ENCODE assay signal across 32 mouse cellular contexts in genomic region chr4:135909326-135910066, GRCm38 (mm10). TPM values are rescaled to one million over a fixed set of nuclear protein-coding genes. Genes with fewer than 3 reads are reported as not detected.
DNase-seq lines count a peak whose midpoint lies in the region; ATAC-seq lines count a peak whose summit lies in the region.
"Had no signal": no experiment of that assay in that cellular context is flagged by ENCODE, and none has a peak within 500 bp of the region (broad histone marks: within the 10 kb centered on the region; RNA-seq: fewer than 3 reads in every experiment).

No protein-coding gene starts in this region.

- H3K36me3 ChIP-seq in heart, embryonic 14.5 days (ENCODE audit: control insufficient read depth, insufficient read depth, low read length), result no peaks in the 10 kb centered on the region
- H3K36me3 ChIP-seq in lung, embryonic 16.5 days (ENCODE audit: control insufficient read depth, insufficient read depth, low read length), result no peaks in the 10 kb centered on the region
- H3K36me3 ChIP-seq: embryonic facial prominence, embryonic 10.5 days; embryonic facial prominence, embryonic 15.5 days; heart, embryonic 10.5 days; hindbrain, embryonic 10.5 days; hindbrain, embryonic 15.5 days; limb, embryonic 13.5 days; neural tube, embryonic 12.5 days had no signal

- H3K27me3 ChIP-seq in heart, embryonic 14.5 days (ENCODE audit: control insufficient read depth, insufficient read depth, low read length), result no peaks in the 10 kb centered on the region
- no peaks in the 10 kb centered on the region for H3K27me3 ChIP-seq in lung, embryonic 16.5 days (ENCODE audit: control insufficient read depth, insufficient read depth, low read depth, low read length)
- H3K27me3 ChIP-seq: embryonic facial prominence, embryonic 15.5 days; forebrain, embryonic 13.5 days; hindbrain, embryonic 15.5 days; limb, embryonic 13.5 days; neural tube, embryonic 12.5 days had no signal

- peaks cover 5 to 10% of the 10 kb centered on the region in 2 experiments; a peak in 3 of 4 replicates for H3K4me1 ChIP-seq in heart, embryonic 14.5 days (ENCODE audit: control insufficient read depth in 2 of 2, insufficient read depth in 2 of 2, low read length in 2 of 2)
- H3K4me1 ChIP-seq in lung, embryonic 16.5 days (replicated peaks; ENCODE audit: control insufficient read depth, insufficient read depth, low read length), result no peaks in the 10 kb centered on the region; the same call in 1 of the 2 replicates
- H3K4me1 ChIP-seq in brown adipose tissue, adult 24 weeks (ENCODE audit: control insufficient read depth, insufficient read depth, insufficient read length, low read length), result peaks cover 7% of the 10 kb centered on the region; the same call in 1 of the 2 replicates
- H3K4me1 ChIP-seq: embryonic facial prominence, embryonic 15.5 days had no signal

- 14% methylated on average over 13 of the region's 13 CpGs for WGBS in heart, embryonic 14.5 days
- 31% methylated on average over 13 of the region's 13 CpGs for WGBS in lung, embryonic 16.5 days

- intact Hi-C loops in heart, postnatal 14 days (cut with DNase I), result no loop called here

- ATAC-seq in heart, embryonic 14.5 days (ENCODE audit: insufficient number of reproducible peaks, insufficient read depth, low FRiP score, low read depth), result no peak
- ATAC-seq in lung, embryonic 16.5 days (ENCODE audit: low read depth), result no peak
- ATAC-seq: forebrain, embryonic 13.5 days; inflammation-experienced regulatory T-cells, adult 6 months had no signal

- H3K4me3 ChIP-seq in heart, embryonic 14.5 days (ENCODE audit: control insufficient read depth in 1 of 2, insufficient read depth in 1 of 2, low read depth in 1 of 2, low read length in 2 of 2), result no peak overlapping the region
- H3K4me3 ChIP-seq in lung, embryonic 16.5 days (ENCODE audit: low read length), result no peak overlapping the region
- no peak overlapping the region for H3K4me3 ChIP-seq in brown adipose tissue, adult 24 weeks (ENCODE audit: insufficient read depth, low read depth, low read length)
- H3K4me3 ChIP-seq: embryonic facial prominence, embryonic 10.5 days; embryonic facial prominence, embryonic 15.5 days; forebrain, embryonic 13.5 days; heart, embryonic 10.5 days; hindbrain, embryonic 10.5 days; hindbrain, embryonic 15.5 days; limb, embryonic 13.5 days; myocyte; neural tube, embryonic 12.5 days had no signal

- peak; percentile 92 for DNase-seq in heart, adult 11 months
- DNase-seq in heart, postnatal 14 days, result no peak
- DNase-seq in heart, adult 9 months (ENCODE audit: low spot score in 2 of 2), result no peak
- no peak for DNase-seq in lung, postnatal 4 days
- DNase-seq in urinary bladder, postnatal 10 days (ENCODE audit: low spot score), result no peak
- DNase-seq: adrenal gland, postnatal 14 days; cerebellum, adult 2 months; cerebellum, postnatal 14 days; gastrocnemius, postnatal 25 days; kidney, adult 18-20 months; kidney, postnatal 4 days; lung, embryonic 14.5 days; right cerebral cortex, adult 18-20 months; thymus, adult 18-20 months; thymus, postnatal 25 days had no signal

- H3K4me2 ChIP-seq in heart, embryonic 14.5 days (ENCODE audit: low read length), result peak overlapping the region; percentile 8; the same call in 1 of the 2 replicates
- H3K4me2 ChIP-seq in lung, embryonic 16.5 days (ENCODE audit: low read depth, low read length), result 0 out of 2 replicates have a peak overlapping the region, but pooled peaks have one; percentile 10
- H3K4me2 ChIP-seq: embryonic facial prominence, embryonic 15.5 days; forebrain, embryonic 13.5 days; hindbrain, embryonic 15.5 days; limb, embryonic 13.5 days; lung, embryonic 14.5 days; midbrain, embryonic 11.5 days; neural tube, embryonic 12.5 days had no signal

- H3K9me3 ChIP-seq in heart, embryonic 14.5 days (ENCODE audit: control insufficient read depth, low read length), result no peaks in the 10 kb centered on the region
- H3K9me3 ChIP-seq in lung, embryonic 16.5 days (ENCODE audit: control insufficient read depth, low read length), result no peaks in the 10 kb centered on the region
- H3K9me3 ChIP-seq: embryonic facial prominence, embryonic 10.5 days; embryonic facial prominence, embryonic 15.5 days; forebrain, embryonic 13.5 days; heart, embryonic 10.5 days; hindbrain, embryonic 10.5 days; hindbrain, embryonic 15.5 days; limb, embryonic 13.5 days; neural tube, embryonic 12.5 days had no signal

- H3K9ac ChIP-seq in heart, embryonic 14.5 days (ENCODE audit: low read length), result no peak overlapping the region
- H3K9ac ChIP-seq in lung, embryonic 16.5 days (ENCODE audit: low read length), result no peak overlapping the region
- H3K9ac ChIP-seq: embryonic facial prominence, embryonic 15.5 days; forebrain, embryonic 13.5 days; hindbrain, embryonic 15.5 days; limb, embryonic 13.5 days; liver, embryonic 14.5 days; lung, embryonic 14.5 days; neural tube, embryonic 12.5 days had no signal

- no peak overlapping the region for H3K27ac ChIP-seq in heart, embryonic 14.5 days (replicated peaks in 1 of 2; ENCODE audit: control insufficient read depth in 1 of 2, insufficient read depth in 1 of 2, low read depth in 2 of 2, low read length in 2 of 2)
- no peak overlapping the region for H3K27ac ChIP-seq in lung, embryonic 16.5 days (ENCODE audit: low read length)
- H3K27ac ChIP-seq in brown adipose tissue, adult 24 weeks (replicated peaks; ENCODE audit: low read depth, low read length), result peak overlapping the region; percentile 46
- H3K27ac ChIP-seq: embryonic facial prominence, embryonic 10.5 days; embryonic facial prominence, embryonic 15.5 days; forebrain, embryonic 13.5 days; heart, embryonic 10.5 days; hindbrain, embryonic 10.5 days; hindbrain, embryonic 15.5 days; kidney, postnatal 0 days; limb, embryonic 13.5 days; liver, embryonic 14.5 days; neural tube, embryonic 12.5 days; stomach, postnatal 0 days had no signal

RNA-seq across cellular contexts. Expression of gene Fuca1, which starts 11.0 kb away (rescaled TPM):
- 10 to 100 TPM; 33.5 to 40.7 TPM for total RNA-seq in heart, postnatal 14 days (2021)
- polyA plus RNA-seq in heart, embryonic 14.5 days (2014; fragmentation: Nextera tagmentation; extraction: Ambion mirVana), result 50.1 and 63.0 TPM in 2 replicates
- polyA plus RNA-seq in lung, embryonic 16.5 days (2015; fragmentation: Nextera tagmentation; extraction: Ambion mirVana), result 76.4 and 94.8 TPM in 2 replicates
- polyA plus RNA-seq in brown adipose tissue, adult 24 weeks (2012; ENCODE audit: insufficient read depth, insufficient read length, missing spikeins), result 106 and 110 TPM in 2 replicates

RNA-seq across cellular contexts. Expression of gene Cnr2, which starts 14.3 kb away (rescaled TPM):
- under 1 TPM; 0.76 to 0.93 TPM for total RNA-seq in heart, postnatal 14 days (2021)
- polyA plus RNA-seq in heart, embryonic 14.5 days (2014; fragmentation: Nextera tagmentation; extraction: Ambion mirVana), result 0.36 and 0.38 TPM in 2 replicates
- 1.3 TPM in 2 replicates for polyA plus RNA-seq in lung, embryonic 16.5 days (2015; fragmentation: Nextera tagmentation; extraction: Ambion mirVana)
- 0.55 and 0.58 TPM in 2 replicates for polyA plus RNA-seq in brown adipose tissue, adult 24 weeks (2012; ENCODE audit: insufficient read depth, insufficient read length, missing spikeins)
- polyA plus RNA-seq: myocyte had no signal

RNA-seq across cellular contexts. Expression of gene Pnrc2, which starts 35.8 kb away (rescaled TPM):
- 10 to 100 TPM; 79.0 to 84.8 TPM for total RNA-seq in heart, postnatal 14 days (2021)
- 133 and 137 TPM in 2 replicates for polyA plus RNA-seq in heart, embryonic 14.5 days (2014; fragmentation: Nextera tagmentation; extraction: Ambion mirVana)
- polyA plus RNA-seq in lung, embryonic 16.5 days (2015; fragmentation: Nextera tagmentation; extraction: Ambion mirVana), result 217 and 224 TPM in 2 replicates
- 86.4 and 125 TPM in 2 replicates for polyA plus RNA-seq in brown adipose tissue, adult 24 weeks (2012; ENCODE audit: insufficient read depth, insufficient read length, missing spikeins)

RNA-seq across cellular contexts. Expression of gene Hmgcl, which starts 36.8 kb away (rescaled TPM):
- total RNA-seq in heart, postnatal 14 days (2021), result 10 to 100 TPM; 69.8 to 70.4 TPM
- polyA plus RNA-seq in heart, embryonic 14.5 days (2014; fragmentation: Nextera tagmentation; extraction: Ambion mirVana), result 91.6 and 96.7 TPM in 2 replicates
- 73.0 and 76.9 TPM in 2 replicates for polyA plus RNA-seq in lung, embryonic 16.5 days (2015; fragmentation: Nextera tagmentation; extraction: Ambion mirVana)
- 45.1 and 79.9 TPM in 2 replicates for polyA plus RNA-seq in brown adipose tissue, adult 24 weeks (2012; ENCODE audit: insufficient read depth, insufficient read length, missing spikeins)

RNA-seq across cellular contexts. Expression of gene Srsf10, which starts 53.9 kb away (rescaled TPM):
- 10 to 100 TPM; 48.1 to 59.7 TPM for total RNA-seq in heart, postnatal 14 days (2021)
- polyA plus RNA-seq in heart, embryonic 14.5 days (2014; fragmentation: Nextera tagmentation; extraction: Ambion mirVana), result 144 and 147 TPM in 2 replicates
- 245 and 264 TPM in 2 replicates for polyA plus RNA-seq in lung, embryonic 16.5 days (2015; fragmentation: Nextera tagmentation; extraction: Ambion mirVana)
- 58.3 and 62.6 TPM in 2 replicates for polyA plus RNA-seq in brown adipose tissue, adult 24 weeks (2012; ENCODE audit: insufficient read depth, insufficient read length, missing spikeins)
